Mouse (Mus musculus): ENCODE results near the gene Cnnm3. TPM values are rescaled to one million over a fixed set of nuclear protein-coding genes. Genes with fewer than 3 reads are reported as not detected.

Cnnm3 gene
- polyA plus RNA-seq, 1 experiment from 2014 or later: 4.4 TPM

DNA sequence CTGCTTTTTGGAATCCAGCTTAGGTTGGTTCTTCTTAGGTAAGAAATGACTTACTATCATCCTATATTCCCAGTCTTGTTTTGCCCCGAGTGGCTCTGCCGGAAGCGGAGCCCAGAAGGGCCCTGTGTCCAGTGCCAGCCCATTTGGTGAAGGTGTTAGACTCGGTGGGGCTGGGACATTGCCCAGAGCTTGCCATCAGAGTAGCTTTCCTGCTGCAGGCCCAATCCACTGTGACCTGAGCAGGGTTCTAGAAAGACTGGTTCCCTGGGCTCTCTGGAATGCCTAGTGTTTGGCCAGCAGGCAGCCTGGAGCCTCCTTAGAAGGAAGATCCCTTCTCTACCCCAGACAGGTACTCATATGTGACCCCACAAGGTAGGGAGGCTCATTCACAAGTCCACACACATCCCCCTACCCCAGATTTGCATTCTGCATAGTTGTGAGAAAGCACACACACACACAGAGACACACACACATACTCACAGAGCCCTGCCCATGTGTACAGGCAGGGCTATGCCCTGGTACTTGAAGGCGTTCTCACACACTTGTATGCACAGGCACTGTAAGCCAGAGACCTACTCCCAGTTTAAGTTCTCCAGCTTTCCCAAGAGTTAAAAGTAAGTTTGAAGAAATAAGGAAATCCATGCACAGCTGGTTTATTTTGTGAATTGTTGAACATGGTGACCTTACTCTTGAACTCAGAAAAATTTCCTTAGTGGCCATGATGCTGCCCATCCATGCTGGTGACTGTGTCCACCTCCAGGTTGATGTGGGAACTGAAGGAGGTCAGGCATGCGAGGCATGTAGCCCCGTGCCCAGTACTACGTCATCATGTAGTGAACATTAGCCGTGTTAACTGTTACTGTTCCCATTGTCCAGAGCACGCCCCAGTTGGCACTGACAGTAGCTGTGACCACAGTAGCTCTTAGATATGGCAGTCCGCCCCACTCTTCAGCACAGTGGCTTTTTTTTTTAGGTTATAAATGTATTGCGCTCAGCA, 31.5 kb upstream of the Cnnm3 start:
- peaks cover 5% of the 10 kb centered on the region; the same call in 1 of the 2 replicates for H3K36me3 ChIP-seq
- H3K27ac ChIP-seq: no peak overlapping the region
- 87% methylated on average over 12 of the region's 12 CpGs for WGBS
- no peak overlapping the region for H3K4me3 ChIP-seq
- peaks cover 43% of the 10 kb centered on the region for H3K4me1 ChIP-seq
- ATAC-seq (ENCODE audit: low FRiP score, low read depth): no peak
- no peaks in the 10 kb centered on the region for H3K9me3 ChIP-seq
- no peak overlapping the region for H3K9ac ChIP-seq
- no peaks in the 10 kb centered on the region for H3K27me3 ChIP-seq
- no peak overlapping the region for H3K4me2 ChIP-seq (replicated peaks)

DNA sequence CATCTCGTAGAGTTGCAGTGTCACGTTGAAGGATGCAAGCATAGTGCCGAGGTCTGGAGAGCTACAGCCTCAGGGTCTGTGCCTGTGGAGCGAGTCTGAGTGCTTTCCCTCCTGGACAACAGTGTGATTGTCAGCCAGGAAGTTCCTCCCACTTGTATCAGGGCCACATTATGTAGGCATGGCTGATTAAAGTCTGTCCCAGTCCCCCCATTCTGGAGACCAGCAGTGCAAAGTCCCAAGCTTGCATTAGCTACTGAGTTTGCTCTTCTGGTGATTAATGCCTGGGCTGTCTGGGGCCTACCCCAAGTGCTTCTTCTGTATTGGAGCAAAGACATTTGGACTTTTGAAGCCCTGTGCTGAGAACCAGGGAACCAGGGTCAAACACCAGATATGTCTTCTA, 27.8 kb upstream of the Cnnm3 start:
- Histone ChIP-seq H3K27me3 (no peaks in the 10 kb centered on the region), H3K4me3 (no peak overlapping the region), H3K9me3 (no peaks in the 10 kb centered on the region), H3K36me3 (peaks cover 5% of the 10 kb centered on the region; the same call in 1 of the 2 replicates), H3K27ac (no peak overlapping the region), H3K4me1 (peaks cover 11% of the 10 kb centered on the region), H3K4me2 (replicated peaks) (no peak overlapping the region), H3K9ac (no peak overlapping the region)
- WGBS: 71% methylated on average over 4 of the region's 4 CpGs
- no peak for ATAC-seq (ENCODE audit: low FRiP score, low read depth)

DNA sequence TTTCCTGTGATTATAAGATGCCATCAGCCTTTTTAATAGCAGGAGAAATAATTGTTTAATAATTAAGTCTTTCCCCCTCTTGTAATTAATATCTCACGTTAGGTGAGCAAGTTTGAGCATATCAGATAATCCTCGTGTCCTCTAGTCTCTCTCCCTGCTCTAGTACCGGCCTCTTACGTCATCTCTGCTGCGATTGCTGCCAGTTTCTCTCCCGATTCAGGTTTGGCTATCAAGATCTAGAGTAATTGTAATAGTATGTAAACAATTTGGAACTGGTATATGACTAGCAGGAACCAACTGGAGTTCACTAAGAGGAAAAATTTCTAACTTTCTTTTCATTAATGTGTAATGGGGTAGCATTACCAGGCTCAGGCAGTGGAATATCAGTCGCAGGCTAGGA, 26.6 kb upstream of the Cnnm3 start:
- no peak overlapping the region for H3K4me2 ChIP-seq (replicated peaks)
- no peak for ATAC-seq (ENCODE audit: low FRiP score, low read depth)
- H3K9ac ChIP-seq: no peak overlapping the region
- H3K9me3 ChIP-seq: no peaks in the 10 kb centered on the region
- H3K4me3 ChIP-seq: no peak overlapping the region
- no peak overlapping the region for H3K27ac ChIP-seq
- 0 out of 2 replicates have a peak, but pooled peaks cover 2% of the 10 kb centered on the region for H3K36me3 ChIP-seq
- H3K4me1 ChIP-seq: peaks cover 4% of the 10 kb centered on the region
- WGBS: 80% methylated on average over 7 of the region's 7 CpGs
- H3K27me3 ChIP-seq: no peaks in the 10 kb centered on the region

DNA sequence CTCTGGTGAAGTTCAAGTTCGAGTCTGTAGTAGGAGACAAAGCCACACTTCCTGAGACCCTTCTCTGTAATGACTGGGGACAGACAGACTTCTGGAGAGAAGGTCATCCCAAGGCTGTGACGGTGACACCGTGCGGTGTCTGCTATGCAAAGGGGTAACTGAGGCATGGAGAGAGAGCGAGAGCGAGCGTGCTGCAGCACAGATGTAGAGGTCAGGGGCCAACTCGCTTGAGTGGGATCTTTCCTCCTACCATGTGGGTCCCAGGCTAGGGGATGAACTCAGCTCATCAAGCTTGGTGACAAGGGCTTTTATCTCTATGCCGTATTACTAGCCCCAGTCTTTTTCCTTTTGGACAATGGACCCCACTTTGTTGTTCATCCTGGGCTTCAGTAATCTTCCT, 24.6 kb upstream of the Cnnm3 start:
- Histone ChIP-seq H3K27ac (no peak overlapping the region), H3K9ac (no peak overlapping the region), H3K27me3 (no peaks in the 10 kb centered on the region), H3K4me2 (replicated peaks) (no peak overlapping the region), H3K4me1 (peaks cover 7% of the 10 kb centered on the region), H3K36me3 (no peaks in the 10 kb centered on the region), H3K9me3 (no peaks in the 10 kb centered on the region), H3K4me3 (no peak overlapping the region)
- 95% methylated on average over 9 of the region's 9 CpGs for WGBS
- no peak for ATAC-seq (ENCODE audit: low FRiP score, low read depth)

DNA sequence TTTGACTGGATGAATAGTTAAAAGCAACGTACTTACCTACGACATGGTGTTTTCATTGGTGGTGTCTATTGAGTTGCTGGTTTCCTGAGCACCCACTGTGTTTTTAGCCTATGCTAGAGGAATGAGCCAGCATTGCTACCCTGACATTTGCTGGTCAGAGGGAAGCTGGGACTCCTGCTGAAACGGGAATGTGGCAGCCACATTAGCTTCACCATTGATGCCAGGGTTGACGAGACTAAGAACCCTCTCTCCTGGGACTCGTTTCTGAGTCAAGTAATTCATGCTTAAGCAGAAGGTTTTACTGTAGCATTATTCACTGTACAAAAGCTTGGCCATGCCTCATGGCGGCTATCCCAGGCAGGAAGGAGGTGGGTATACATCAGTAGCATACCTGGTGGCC, 22.0 kb upstream of the Cnnm3 start:
- WGBS: 62% methylated on average over 6 of the region's 6 CpGs
- H3K27me3 ChIP-seq: no peaks in the 10 kb centered on the region

DNA sequence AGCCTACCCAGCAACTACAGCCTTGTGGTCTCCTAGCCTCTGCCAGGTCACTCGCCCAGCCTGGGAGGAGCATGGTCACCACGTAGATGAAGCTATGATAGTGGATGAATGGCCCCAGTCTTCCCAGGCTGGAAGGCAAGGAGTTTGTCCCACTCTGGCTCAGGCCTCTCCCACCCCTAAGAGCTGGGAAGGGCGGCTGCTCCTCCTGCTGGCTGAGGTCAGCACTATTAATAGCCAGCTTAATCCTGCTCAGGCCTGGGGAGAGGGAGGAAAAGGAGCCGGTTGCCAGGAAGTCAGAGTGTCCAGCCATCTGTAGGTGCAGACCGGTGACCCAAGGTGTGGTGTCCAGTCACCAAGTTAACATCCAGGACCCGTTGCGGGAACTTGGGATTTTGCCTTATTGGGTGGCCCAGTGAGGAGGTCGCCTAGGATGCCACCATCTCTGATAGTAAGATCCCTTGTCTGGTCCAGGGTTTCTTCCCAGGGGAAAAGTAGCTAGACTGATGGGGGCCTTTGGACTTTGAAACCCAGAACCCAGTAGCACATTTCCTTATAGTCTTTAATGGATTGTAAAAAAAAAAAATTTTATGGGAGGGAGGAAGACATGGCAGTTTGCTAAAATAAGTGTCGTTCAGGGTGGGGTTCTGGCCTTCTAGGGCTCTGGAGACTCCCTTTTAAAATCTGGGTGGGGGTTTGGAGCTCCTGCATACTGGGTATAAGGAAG, 19.1 kb upstream of the Cnnm3 start:
- ATAC-seq (ENCODE audit: low FRiP score, low read depth): peak; percentile 82
- peaks cover 19% of the 10 kb centered on the region for H3K4me1 ChIP-seq
- H3K27me3 ChIP-seq: no peaks in the 10 kb centered on the region
- H3K27ac ChIP-seq: peak overlapping the region; percentile 22; the same call in 1 of the 2 replicates
- 37% methylated on average over 9 of the region's 9 CpGs for WGBS
- H3K4me2 ChIP-seq (replicated peaks): no peak overlapping the region
- no peaks in the 10 kb centered on the region for H3K9me3 ChIP-seq
- H3K9ac ChIP-seq: no peak overlapping the region
- H3K4me3 ChIP-seq: no peak overlapping the region
- H3K36me3 ChIP-seq: 0 out of 2 replicates have a peak, but pooled peaks cover 3% of the 10 kb centered on the region

More for the DNA sequence above, 22.0 kb upstream of the Cnnm3 start:
- Histone ChIP-seq H3K4me3 (no peak overlapping the region), H3K4me1 (peaks cover 24% of the 10 kb centered on the region), H3K9me3 (no peaks in the 10 kb centered on the region), H3K36me3 (no peaks in the 10 kb centered on the region), H3K27ac (no peak overlapping the region), H3K4me2 (replicated peaks) (no peak overlapping the region), H3K9ac (no peak overlapping the region)
- ATAC-seq (ENCODE audit: low FRiP score, low read depth): no peak

DNA sequence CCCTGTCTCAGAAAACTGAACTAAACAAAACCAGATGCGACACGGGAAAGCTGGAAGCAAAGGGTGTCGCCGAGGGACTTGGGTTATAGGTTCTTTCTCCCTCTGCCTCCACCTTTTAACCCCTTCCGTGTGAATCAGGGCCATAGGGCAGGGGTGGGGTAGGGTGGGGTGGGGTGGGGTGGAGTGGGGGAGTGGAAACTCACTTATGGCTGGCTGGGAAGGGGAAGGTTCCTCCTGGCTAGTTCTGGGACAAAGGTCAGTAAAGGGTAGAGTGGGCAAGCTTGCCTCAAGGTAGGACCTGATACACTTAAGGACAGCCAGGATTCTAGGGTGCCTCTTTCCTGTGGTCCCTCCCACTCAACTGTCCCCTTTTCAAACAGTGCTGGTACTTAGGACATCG, 18.4 kb upstream of the Cnnm3 start:
- Histone ChIP-seq H3K4me3 (no peak overlapping the region), H3K4me2 (replicated peaks) (no peak overlapping the region), H3K27ac (no peak overlapping the region), H3K4me1 (peaks cover 19% of the 10 kb centered on the region), H3K27me3 (no peaks in the 10 kb centered on the region), H3K9me3 (no peaks in the 10 kb centered on the region), H3K36me3 (peaks cover 10% of the 10 kb centered on the region; the same call in 1 of the 2 replicates), H3K9ac (no peak overlapping the region)
- 19% methylated on average over 6 of the region's 6 CpGs for WGBS
- ATAC-seq (ENCODE audit: low FRiP score, low read depth): no peak

DNA sequence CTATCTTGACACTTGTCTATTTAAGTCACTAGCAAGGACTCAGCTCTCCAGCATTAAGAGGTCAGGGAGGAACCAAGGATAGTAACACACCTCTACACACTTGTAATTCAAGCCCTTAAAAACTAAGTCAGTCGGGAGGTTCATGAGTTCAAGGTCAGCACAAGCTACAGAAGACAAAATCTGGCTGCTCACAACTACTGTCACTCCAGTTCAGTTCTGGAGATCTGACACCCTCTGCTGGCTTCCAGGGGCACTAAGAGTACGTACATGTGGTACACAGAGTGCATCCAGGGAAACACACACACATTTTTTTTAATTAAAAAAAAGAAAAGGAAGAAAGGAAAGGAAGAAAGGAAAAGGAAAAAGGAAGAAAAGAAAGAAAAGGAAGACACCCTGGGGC, 14.9 kb upstream of the Cnnm3 start:
- H3K27me3 ChIP-seq: no peaks in the 10 kb centered on the region
- no peak overlapping the region for H3K4me2 ChIP-seq (replicated peaks)
- H3K9me3 ChIP-seq: no peaks in the 10 kb centered on the region
- no peak overlapping the region for H3K9ac ChIP-seq
- no peak overlapping the region for H3K4me3 ChIP-seq
- no peak for ATAC-seq (ENCODE audit: low FRiP score, low read depth)
- peaks cover 39% of the 10 kb centered on the region for H3K36me3 ChIP-seq
- H3K27ac ChIP-seq: no peak overlapping the region
- 51% methylated on average over 2 of the region's 2 CpGs for WGBS
- peaks cover 19% of the 10 kb centered on the region for H3K4me1 ChIP-seq

DNA sequence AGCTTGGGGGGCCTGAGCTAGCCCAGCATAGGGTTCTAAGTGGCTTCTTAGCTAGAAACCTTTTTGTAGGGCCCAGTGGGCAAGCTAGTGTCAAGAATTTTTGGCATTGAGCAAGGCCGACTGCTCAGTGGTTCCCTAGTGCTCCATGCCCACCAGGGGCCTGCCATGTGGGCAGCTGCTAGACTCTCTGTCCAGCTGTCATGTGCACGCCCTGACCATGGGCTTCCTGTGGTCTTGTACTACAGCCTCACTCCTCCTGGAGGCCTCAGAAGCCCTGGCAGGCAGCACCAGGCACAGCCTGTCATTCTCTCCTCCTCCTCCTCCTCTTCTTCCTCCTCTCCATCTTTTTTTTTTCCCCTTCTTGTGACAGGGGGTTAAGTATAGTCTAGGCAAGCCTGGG, 14.4 kb upstream of the Cnnm3 start:
- no peak overlapping the region for H3K27ac ChIP-seq
- peaks cover 15% of the 10 kb centered on the region for H3K4me1 ChIP-seq
- peaks cover 44% of the 10 kb centered on the region for H3K36me3 ChIP-seq
- H3K4me2 ChIP-seq (replicated peaks): no peak overlapping the region
- 66% methylated on average over 2 of the region's 2 CpGs for WGBS
- H3K4me3 ChIP-seq: no peak overlapping the region
- no peaks in the 10 kb centered on the region for H3K9me3 ChIP-seq
- no peaks in the 10 kb centered on the region for H3K27me3 ChIP-seq
- ATAC-seq (ENCODE audit: low FRiP score, low read depth): no peak
- H3K9ac ChIP-seq: no peak overlapping the region

DNA sequence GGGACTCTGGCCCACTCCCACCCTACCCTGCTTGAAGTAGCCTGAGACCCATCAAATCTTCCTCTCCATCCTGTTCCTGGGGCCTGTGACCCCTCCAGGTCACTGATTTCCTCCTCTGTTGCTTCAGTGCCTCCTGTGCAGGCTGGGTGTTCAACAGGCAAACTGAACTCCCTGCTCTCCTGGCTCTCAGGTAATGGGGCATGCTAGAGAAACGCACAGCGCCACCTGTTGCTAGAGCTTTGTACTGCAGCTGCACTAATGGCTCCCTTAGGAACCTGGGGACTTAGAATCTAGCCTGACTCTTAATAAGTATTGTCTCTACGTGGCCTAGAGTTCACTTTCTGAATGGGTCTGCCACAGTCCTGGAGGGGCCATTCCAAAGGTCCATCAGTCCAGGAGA, 10.4 kb upstream of the Cnnm3 start:
- peaks cover 72% of the 10 kb centered on the region for H3K36me3 ChIP-seq
- no peak overlapping the region for H3K4me2 ChIP-seq (replicated peaks)
- H3K9ac ChIP-seq: no peak overlapping the region
- H3K4me3 ChIP-seq: no peak overlapping the region
- no peaks in the 10 kb centered on the region for H3K4me1 ChIP-seq
- WGBS: 6% methylated on average over 3 of the region's 3 CpGs
- no peaks in the 10 kb centered on the region for H3K9me3 ChIP-seq
- H3K27me3 ChIP-seq: no peaks in the 10 kb centered on the region
- no peak overlapping the region for H3K27ac ChIP-seq
- ATAC-seq (ENCODE audit: low FRiP score, low read depth): 0 out of 2 replicates have a peak, but pooled peaks have one; percentile 21

DNA sequence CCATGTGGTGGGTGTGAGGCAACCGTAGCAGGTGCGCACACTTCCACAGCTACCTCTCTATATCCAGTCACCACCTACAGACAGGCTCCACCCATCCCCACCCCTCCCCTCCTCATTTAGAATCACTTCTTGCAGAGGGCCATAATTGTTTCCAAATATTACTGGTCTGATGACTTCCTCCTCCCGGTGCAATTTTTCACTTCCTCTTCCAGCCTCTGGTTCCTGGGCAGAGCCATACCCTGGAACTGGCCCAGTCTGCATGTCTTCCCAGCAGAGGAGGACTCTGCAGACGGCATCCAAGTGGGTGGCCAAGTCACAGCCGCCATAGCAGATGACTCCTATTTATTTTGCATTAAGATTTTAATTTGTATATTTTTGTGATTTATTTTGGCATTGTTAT, 3.4 kb upstream of the Cnnm3 start:
- no peaks in the 10 kb centered on the region for H3K9me3 ChIP-seq
- no peak overlapping the region for H3K4me3 ChIP-seq
- peaks cover 4% of the 10 kb centered on the region for H3K4me1 ChIP-seq
- ATAC-seq (ENCODE audit: low FRiP score, low read depth): no peak
- H3K27ac ChIP-seq: no peak overlapping the region
- no peak overlapping the region for H3K9ac ChIP-seq
- WGBS: 83% methylated on average over 5 of the region's 5 CpGs
- no peak overlapping the region for H3K4me2 ChIP-seq (replicated peaks)
- no peaks in the 10 kb centered on the region for H3K27me3 ChIP-seq
- peaks cover 42% of the 10 kb centered on the region for H3K36me3 ChIP-seq
